Mouse (Mus musculus): ENCODE measurements at regions not wholly inside any gene's neighbourhood (a gene's known extent, or its start where the extent isn't known, plus 50 kb on each side); places are given as distances from the start of the nearest gene placed in this dataset.

- DNase-seq = no peak
These were observed 195.5 kb upstream of the Sp8 start for GRCm38 (mm10) chr12:118650483-118651160.

DNA sequence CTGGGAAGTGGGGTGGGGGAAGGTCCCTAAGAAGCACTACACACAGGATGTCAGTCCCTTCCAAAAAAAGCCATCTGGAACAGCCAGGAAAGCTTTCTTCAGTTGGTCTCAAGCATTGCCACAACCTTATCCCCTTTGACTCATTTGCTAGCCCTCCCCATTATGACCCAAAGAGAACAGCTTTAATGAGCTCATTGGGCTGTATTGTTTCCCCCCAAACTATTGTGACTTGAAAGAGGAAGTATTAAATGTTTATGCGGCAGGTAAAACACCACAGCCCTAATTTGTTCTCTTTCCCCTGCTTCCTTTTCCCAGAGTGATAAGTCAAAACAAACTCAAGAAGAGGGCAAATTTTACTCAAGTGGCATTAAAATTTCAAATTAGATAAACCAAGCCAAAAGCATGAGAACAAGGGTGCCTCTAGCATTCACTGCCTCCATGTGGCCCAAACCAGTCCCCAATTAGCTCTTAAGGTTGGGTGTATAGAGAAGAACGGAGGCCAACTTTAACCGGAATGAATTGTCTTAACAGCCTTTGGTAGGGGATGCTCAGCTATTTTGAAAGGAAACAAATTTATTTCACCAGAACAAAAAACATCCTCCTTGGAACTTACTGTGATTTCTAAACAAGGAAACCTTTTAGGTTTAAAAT lies 196.7 kb upstream of the Sp8 start:
- DNase-seq = no peak

DNA sequence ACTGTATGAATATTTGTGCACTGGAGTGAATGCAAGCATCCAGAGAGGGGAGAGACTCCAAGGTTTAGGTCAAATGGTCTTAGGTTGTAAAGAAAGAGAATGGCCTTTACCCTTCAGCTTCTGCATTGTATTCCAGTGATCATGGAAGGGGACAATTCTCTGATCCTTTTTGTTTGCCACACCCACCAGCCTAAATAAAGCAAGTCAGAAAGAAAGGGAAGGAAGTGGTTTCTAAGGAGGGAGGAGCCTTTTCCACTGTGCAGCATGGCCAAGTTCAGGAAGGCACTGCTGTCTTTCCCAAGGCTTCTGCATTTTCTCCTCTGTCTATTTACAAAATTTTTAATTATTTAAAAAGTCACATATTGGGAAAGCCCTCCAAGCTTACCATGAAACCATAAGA lies 197.5 kb upstream of the Sp8 start:
- no peak for DNase-seq

- no peak for DNase-seq
These were observed 198.7 kb upstream of the Sp8 start for GRCm38 (mm10) chr12:118647270-118648042.

GRCm38 (mm10) chr12:118640925-118641324 lies 205.2 kb upstream of the Sp8 start:
- DNase-seq = no peak

GRCm38 (mm10) chr12:118637214-118637613 lies 208.9 kb upstream of the Sp8 start:
- no peak for DNase-seq

DNA sequence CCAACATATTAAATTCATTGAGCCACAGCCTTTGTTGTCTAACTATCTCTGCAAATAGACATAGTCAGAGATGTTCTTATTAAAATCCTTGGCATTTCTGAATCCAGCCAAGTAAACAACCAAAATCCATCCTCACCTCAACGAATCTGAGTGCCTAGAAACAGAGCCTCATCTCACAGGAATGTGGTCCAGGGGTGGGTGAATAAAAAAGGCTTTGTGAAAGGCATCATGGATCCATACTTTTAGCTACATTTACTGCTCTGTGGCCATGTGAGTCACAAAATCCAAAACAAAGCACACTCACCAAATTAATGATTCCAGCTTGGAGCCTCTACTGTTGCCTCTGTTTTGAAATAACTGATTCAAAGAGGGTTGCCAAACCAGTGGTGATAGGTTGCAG lies 210.7 kb upstream of the Sp8 start:
- no peak for DNase-seq

- no peak for DNase-seq
These were observed 215.8 kb upstream of the Sp8 start for GRCm38 (mm10) chr12:118630373-118630772.

- no peak for DNase-seq
These were observed 224.2 kb upstream of the Sp8 start for GRCm38 (mm10) chr12:118621697-118622485.

- no peak for DNase-seq
These were observed 225.1 kb upstream of the Sp8 start for GRCm38 (mm10) chr12:118620847-118621636.

DNA sequence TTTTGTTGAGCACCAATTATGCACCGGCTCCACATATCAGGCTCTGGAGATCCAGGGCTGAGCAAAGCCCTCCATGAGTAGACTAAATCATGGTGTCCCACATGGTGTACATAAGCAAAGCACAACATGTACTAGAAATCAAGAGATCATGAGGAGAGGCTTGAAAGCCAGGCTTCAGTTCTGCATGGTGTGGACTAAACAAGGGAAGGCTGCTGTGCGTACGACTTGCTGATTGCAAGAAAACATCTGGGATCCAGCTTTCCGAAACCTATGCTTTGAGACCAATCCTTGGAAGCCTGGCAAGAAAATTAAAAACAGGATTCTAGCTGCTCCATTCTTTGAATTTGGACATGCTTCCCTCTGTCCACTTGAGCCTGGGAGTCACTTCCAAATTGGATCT lies 249.1 kb upstream of the Sp8 start:
- DNase-seq = no peak

GRCm38 (mm10) chr12:118594781-118595574 lies 251.2 kb upstream of the Sp8 start:
- no peak for DNase-seq

GRCm38 (mm10) chr12:118583829-118584628 lies 262.1 kb upstream of the Sp8 start:
- no peak for DNase-seq

DNA sequence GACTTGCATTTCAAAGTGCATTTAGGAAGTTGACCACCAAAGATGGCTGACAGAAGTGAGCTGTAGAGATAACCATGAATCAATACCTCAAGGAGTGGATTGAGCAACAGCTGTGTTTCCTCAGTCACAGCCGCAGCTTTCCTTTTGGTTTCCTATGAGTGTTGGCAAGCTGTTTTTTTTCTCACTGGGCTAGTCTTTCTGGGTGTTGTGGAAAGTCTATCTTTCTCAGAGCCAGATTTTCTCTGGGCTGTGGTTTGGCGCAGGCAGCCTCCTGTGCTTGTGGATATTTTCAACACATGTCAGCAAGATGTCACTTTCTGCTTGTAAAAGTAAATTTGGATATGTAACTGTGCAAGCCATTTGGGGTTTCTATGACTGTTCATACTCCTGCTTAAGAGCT lies 268.6 kb upstream of the Sp4 start:
- no peak for DNase-seq

- no peak for DNase-seq
These were observed 265.4 kb upstream of the Sp4 start for GRCm38 (mm10) chr12:118566681-118567080.

DNA sequence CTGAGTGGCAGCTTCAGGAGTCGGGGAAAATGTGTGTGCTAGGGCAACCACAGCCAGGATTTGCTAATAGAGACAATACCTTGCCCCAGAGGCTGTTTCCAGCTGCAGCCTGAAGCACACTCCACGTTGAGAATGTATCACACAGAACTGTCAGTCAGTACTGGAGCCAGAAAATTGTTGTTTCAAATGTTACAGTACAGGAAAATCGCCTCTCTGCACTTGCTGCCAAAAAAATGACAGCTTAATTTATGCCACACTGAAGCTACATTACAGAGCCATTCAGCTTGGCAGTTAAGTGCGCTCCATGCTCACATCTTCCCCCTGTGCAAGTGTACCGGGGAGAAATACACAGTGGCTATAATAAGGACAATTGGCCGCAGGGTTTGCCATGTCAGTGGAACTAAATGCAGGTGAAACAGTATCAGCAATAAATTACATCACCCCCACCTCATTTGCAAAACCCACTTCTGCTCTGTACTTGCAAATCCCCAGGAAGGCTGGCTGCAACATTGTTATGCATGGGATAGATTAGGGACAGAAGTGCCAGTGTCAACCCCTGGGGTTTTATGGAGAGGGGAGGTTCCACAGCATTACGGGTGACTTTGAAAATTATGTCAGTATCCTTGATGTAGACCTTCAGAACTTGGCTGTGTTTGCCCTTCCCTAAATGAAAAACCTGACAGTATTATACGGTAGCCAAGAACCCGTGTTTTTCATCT lies 263.3 kb upstream of the Sp4 start:
- no peak for DNase-seq

- no peak for DNase-seq
These were observed 261.0 kb upstream of the Sp4 start for GRCm38 (mm10) chr12:118562226-118562625.

GRCm38 (mm10) chr12:118549071-118549470 lies 247.8 kb upstream of the Sp4 start:
- DNase-seq = no peak

DNA sequence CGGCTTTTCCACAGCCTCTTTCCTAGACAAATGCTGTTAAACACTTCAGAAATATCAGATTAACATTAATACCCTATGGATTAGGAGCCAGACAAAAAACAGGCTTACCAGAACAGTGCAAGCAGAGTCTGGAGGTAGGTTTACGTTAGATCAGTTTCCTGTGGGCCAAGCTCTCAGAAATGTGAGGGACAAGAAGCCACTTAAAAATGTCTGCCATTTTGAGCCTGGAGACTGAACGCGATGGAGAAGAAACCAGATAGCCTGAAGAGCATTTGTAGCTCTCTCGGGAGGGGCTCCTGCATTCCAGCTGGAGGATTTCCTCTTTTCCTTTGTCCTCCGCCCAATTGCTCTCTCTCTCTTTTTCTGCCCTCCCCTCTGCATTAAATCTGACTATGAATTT lies 239.1 kb upstream of the Sp4 start:
- no peak for DNase-seq

GRCm38 (mm10) chr12:118530514-118530913 lies 229.3 kb upstream of the Sp4 start:
- DNase-seq = no peak
